Mouse (Mus musculus): ENCODE data around the gene Klc3.

Gene Klc3

GRCm38 (mm10) chr7:19403731-19404296 is at the start of gene Klc3:
Gene Klc3 (minus strand): TSS chr7:19404104.
- peak; percentile 86 to 87 for DNase-seq

DNA sequence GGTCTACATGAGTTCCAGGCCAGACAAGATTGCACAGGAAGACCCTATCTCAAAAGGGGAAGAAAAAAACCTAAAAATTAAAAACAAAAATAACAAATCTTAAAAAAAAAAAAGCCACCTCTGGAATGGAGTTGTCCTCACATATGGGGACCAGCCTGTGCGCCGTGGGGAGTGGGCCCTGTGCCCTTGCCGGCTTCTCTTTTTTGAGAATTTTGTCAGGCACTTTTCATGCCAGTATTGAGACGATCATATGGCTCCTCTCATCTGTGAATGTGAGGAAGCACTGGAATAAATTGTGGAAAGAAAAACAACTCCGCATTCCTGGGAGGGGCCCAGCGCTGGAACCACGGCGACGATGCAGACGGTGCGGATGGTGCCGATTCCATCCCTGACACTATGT is 45.3 kb upstream of the Klc3 start:
- DNase-seq = no peak

- no peak for DNase-seq
Observed at GRCm38 (mm10) chr7:19447689-19448088, 43.8 kb upstream of the Klc3 start.

- DNase-seq = no peak
Observed at GRCm38 (mm10) chr7:19444801-19445200, 40.9 kb upstream of the Klc3 start.

GRCm38 (mm10) chr7:19443344-19443743 is 39.4 kb upstream of the Klc3 start:
- DNase-seq = peak; percentile 89

- no peak for DNase-seq
Observed at GRCm38 (mm10) chr7:19441448-19442091, 37.7 kb upstream of the Klc3 start.

- no peak for DNase-seq
Observed at GRCm38 (mm10) chr7:19437048-19437447, 33.1 kb upstream of the Klc3 start.

DNA sequence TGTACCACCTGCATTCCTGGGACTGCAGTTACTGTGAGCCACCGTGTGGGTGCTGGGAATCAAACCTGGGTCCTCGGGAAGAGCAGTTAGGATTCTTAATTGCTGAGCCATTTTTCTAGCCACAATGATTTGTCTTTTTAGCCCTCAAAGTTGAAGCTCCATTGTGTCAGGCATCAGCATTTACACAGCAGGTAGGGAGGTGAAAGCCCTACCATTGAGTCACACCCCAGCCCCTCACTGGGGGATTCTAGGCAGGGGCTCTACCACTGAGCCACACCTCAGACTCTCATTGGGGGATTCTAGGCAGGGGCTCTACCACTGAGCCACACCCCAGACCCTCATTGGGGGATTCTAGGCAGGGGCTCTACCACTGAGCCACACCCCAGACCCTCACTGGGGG is 32.4 kb upstream of the Klc3 start:
- no peak for DNase-seq

GRCm38 (mm10) chr7:19432475-19432874 is 28.6 kb upstream of the Klc3 start:
- DNase-seq = peak; percentile 40 to 48

DNA sequence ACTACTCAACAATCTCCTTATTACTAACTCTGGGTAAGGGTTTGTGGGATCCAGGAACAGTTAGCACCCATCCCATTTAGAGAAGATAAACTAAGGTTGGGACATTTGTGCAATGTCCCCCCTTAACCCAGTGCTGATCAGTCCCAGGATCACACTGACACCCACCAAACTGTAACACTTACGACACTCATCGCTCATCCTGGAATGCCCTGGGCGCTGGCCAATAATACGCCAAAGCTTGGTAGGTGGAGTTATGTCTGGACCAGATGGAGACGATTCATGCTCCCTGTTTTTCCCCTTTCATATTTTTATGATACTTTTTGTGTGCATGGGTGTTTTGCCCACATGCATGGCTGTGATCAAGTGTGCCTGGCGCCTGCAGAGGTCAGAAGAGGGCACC is 26.5 kb upstream of the Klc3 start:
- DNase-seq = no peak

DNA sequence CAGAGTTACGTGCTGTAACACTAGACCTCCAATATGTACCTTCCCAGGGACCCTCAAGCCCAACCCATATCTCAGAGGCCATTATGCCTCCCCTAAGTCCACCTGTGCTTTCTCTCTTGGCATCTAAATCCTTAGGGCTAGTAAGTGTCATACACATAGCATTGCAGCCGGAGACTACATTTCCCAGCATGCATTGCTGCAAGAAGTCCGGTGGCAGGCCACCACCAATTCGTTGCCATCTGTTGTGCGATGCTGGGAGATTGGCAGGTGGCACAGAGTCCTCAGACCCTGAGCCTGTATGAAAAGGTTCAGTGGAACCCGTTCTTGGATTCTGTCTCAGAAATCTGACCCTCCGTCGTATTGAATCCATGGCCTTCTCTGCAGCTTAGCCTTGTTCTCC is 25.8 kb upstream of the Klc3 start:
- DNase-seq = peak; percentile 27 to 35

- peak; percentile 23 to 35 for DNase-seq
Observed at GRCm38 (mm10) chr7:19427999-19428650, 24.2 kb upstream of the Klc3 start.

DNA sequence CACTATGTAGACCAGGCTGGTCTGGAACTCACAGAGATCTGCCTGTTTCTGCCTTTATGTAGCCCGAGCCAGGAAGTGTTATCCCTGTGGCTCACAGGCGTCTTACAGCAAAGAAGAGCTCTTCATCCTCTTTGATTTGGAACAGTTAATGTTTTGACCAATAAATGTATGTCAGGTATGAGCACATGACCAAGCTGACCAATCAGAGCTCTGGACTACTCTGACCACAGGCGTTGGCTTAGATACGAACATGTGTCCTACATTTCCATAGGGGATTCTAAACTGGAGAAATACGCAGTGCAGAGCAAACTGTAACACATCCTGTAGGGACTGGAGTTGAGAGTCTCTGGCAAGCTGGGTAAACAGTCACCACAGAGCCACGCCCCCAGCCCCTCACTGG is 23.0 kb upstream of the Klc3 start:
- no peak for DNase-seq

DNA sequence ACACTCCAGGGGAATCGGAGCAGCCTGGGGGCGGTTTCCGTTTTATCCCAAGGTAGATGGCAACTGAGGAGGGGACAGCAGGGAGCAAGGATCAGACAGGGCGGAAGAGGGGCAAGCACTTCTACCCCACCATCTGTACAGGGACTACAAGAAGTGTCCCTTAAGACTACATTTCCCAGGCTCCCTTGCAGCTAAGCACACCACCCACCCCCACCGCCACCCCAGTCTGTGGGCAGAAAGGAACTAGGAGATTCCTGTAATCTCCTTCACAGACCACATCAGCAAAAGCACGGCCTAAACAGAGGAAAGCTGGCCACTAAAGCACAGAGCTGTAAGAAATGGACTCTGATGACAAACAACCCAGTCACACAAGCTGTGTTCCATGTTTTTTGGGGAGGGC is 22.4 kb upstream of the Klc3 start:
- DNase-seq = no peak

GRCm38 (mm10) chr7:19424051-19424450 is 20.1 kb upstream of the Klc3 start:
- no peak for DNase-seq

GRCm38 (mm10) chr7:19423083-19423482 is 19.2 kb upstream of the Klc3 start:
- DNase-seq = no peak

- peak; percentile 87 for DNase-seq
Observed at GRCm38 (mm10) chr7:19420821-19421636, 17.1 kb upstream of the Klc3 start.

- peak in 1 of 2 experiments; percentile 27 for DNase-seq
Observed at GRCm38 (mm10) chr7:19420121-19420520, 16.2 kb upstream of the Klc3 start.

DNA sequence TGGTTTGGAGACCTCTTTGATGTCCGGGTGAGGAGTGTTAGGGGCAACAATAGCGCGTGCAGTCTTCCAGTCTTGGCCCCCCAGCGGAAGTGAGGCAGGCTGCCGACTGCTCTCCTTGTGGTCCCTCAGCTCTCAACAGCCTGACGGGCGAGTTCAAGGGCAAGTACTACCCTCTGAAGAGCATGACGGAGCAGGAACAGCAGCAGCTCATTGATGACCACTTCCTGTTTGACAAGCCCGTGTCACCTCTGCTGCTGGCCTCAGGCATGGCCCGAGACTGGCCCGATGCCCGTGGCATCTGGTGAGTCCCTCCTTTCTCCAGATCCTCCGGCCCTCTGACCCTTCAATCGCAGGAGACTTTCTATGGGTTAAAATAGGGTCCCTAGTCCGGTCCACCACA is 12.7 kb upstream of the Klc3 start:
- no peak for DNase-seq

- DNase-seq = no peak
Observed at GRCm38 (mm10) chr7:19413525-19413924, 9.6 kb upstream of the Klc3 start.

GRCm38 (mm10) chr7:19411783-19412182 is 7.9 kb upstream of the Klc3 start:
- no peak for DNase-seq

DNA sequence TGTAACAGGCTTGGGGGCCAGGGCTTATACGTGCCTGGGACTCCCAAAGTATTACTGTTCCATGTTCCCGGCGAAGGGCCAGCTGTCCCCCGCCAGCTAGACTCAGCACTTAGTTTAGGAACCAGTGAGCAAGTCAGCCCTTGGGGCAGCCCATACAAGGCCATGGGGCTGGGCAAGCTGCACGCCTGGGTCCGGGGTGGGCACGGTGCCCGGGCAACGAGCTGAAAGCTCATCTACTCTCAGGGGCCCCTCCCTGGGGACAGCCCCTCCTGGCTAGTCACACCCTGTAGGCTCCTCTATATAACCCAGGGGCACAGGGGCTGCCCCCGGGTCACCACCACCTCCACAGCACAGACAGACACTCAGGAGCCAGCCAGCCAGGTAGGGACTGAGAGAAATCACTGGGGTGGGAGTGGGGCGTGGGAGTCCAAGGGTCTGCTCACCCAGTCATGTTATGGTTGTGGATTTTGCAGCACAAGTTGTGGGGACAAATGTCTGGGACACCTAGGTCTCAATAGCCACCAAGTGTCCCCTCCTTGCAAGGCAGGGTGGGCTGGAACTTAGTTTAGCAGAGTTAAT is 7.0 kb upstream of the Klc3 start:
- DNase-seq = no peak

- no peak for DNase-seq
Observed at GRCm38 (mm10) chr7:19409753-19410152, 5.8 kb upstream of the Klc3 start.
